Mouse (Mus musculus) cerebellum, postnatal 10 days (tissue): ENCODE measurements at regions not wholly inside any gene's neighbourhood (a gene's known extent, or its start where the extent isn't known, plus 50 kb on each side); places are given as distances from the start of the nearest gene placed in this dataset.

Source experiments
- DNase-seq, 2 experiments: peaks; one replicate each; pipeline ENCODE4 v3.0.0; 2021; ENCODE audit warnings: mixed read lengths in 2 of 2

DNA sequence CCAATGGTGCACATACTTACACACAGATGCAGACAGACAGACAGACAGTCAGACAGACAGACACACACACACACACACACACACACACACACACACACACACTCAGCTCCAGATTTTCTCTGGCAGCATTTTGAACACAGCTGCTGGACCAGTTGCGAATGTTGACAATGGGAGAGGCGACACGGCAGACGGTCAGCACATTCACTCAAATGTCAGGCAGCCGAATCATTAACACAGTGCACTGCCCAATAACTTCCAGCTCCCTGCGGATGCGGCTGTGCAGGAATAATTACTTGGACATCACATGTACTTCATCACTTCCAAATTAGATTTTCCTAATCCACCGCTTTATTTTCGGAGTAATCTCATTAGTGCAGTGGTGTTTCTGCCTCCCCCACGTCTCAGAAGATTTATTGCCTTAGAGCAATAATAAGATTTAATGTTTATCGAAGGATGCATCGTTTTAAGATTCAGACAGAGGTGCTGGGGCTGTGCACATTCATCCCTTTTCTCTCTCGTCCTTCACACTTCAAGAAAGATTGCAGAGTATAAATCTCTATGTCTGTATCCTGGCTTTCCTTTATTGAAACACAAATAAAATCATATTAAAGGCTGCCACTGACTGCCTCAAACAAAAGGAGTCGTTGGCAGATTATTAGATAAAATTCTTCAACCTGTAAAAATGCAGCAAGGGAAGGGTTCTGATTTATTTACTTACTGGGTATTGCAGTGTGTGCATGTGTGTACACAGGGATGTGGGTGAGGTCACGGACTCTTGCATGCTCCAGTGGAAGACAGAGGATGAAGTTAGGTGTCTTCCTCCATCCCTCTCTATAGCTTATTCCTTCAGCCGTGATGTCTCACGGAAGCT lies 70.9 kb upstream of the Gas2 start:
- peak; percentile 74 to 81 for DNase-seq

DNA sequence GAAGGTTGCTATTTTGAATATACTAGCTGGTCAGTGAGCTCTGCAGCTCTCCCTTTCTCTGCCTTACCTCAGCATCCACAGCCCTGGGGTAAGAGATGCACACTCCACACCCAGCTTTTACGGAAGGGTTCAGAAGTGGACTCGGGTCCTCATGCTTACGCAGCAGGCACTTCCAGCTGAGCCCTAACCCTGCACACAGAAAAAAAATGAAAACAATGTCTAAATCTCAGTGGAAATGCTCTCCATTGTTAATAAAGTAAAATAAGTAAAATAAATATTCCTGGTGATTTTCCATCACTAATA lies 70.3 kb upstream of the Gas2 start:
- DNase-seq, result peak in 1 of 2 experiments; percentile 26
